ENCODE assay signal across 29 mouse cellular contexts in genomic region chr16:31737081-31737480, GRCm38 (mm10).
DNase-seq lines count a peak whose midpoint lies in the region; ATAC-seq and TF ChIP-seq lines count a peak whose summit lies in the region.
"Had no signal": no experiment of that assay in that cellular context is flagged by ENCODE, and none has a peak within 500 bp of the region (broad histone marks: within the 10 kb centered on the region; RNA-seq: fewer than 3 reads in every experiment).

No protein-coding gene starts in this region.

- no peaks in the 10 kb centered on the region for H3K9me3 ChIP-seq in kidney, embryonic 14.5 days (ENCODE audit: control insufficient read depth, low read length)
- no peaks in the 10 kb centered on the region for H3K9me3 ChIP-seq in midbrain, embryonic 11.5 days (ENCODE audit: control insufficient read depth, low read length)
- H3K9me3 ChIP-seq in midbrain, embryonic 16.5 days (replicated peaks; ENCODE audit: control insufficient read depth, low read length, poor library complexity, severe bottlenecking): no peaks in the 10 kb centered on the region
- H3K9me3 ChIP-seq: forebrain, embryonic 10.5 days; forebrain, embryonic 13.5 days; G1E; heart, embryonic 10.5 days; heart, embryonic 15.5 days had no signal

- TF ChIP-seq POLR2A in kidney, adult 2 months (IDR thresholded peaks at IDR 0.05; ENCODE audit: low read depth, low read length): no peak

- no peak overlapping the region for H3K4me3 ChIP-seq in gastrocnemius, adult 2 months
- H3K4me3 ChIP-seq in kidney, adult 2 months (ENCODE audit: insufficient read depth, low read depth, low read length): no peak overlapping the region
- H3K4me3 ChIP-seq in kidney, embryonic 14.5 days (ENCODE audit: low read length): no peak overlapping the region
- no peak overlapping the region for H3K4me3 ChIP-seq in midbrain, embryonic 11.5 days (ENCODE audit: low read depth, low read length)
- H3K4me3 ChIP-seq in midbrain, embryonic 16.5 days (ENCODE audit: low read depth, low read length): no peak overlapping the region
- H3K4me3 ChIP-seq: forebrain, embryonic 10.5 days; forebrain, embryonic 13.5 days; heart, adult 2 months; heart, embryonic 10.5 days; heart, embryonic 15.5 days had no signal

- ATAC-seq in kidney, embryonic 14.5 days (ENCODE audit: low FRiP score, low TSS enrichment): no peak
- ATAC-seq in midbrain, embryonic 11.5 days (ENCODE audit: low FRiP score): no peak
- ATAC-seq in midbrain, embryonic 16.5 days: no peak
- ATAC-seq: forebrain, embryonic 13.5 days; forebrain, embryonic 16.5 days; hindbrain, postnatal 0 days; inflammation-experienced regulatory T-cells, adult 6 months; Patski had no signal

- intact Hi-C loops in gastrocnemius, adult 2 months (cut with DNase I): no loop called here
- intact Hi-C loops in gastrocnemius, postnatal 14 days (cut with DNase I; ENCODE audit: low total_unique reads): no loop called here

- no peak for TF ChIP-seq CTCF in gastrocnemius, adult 2 months (IDR thresholded peaks at IDR 0.05)
- TF ChIP-seq CTCF in kidney, adult 2 months (conservative IDR thresholded peaks at IDR 0.05; ENCODE audit: insufficient read depth, insufficient read length, low read depth, low read length): no peak

- no peaks in the 10 kb centered on the region for H3K27me3 ChIP-seq in kidney, adult 2 months (replicated peaks; ENCODE audit: control insufficient read depth, insufficient read depth, low read length)
- H3K27me3 ChIP-seq in kidney, embryonic 14.5 days (ENCODE audit: control insufficient read depth, insufficient read depth, low read length): no peaks in the 10 kb centered on the region
- H3K27me3 ChIP-seq in midbrain, embryonic 11.5 days (ENCODE audit: control insufficient read depth, insufficient read depth, low read length): no peaks in the 10 kb centered on the region
- H3K27me3 ChIP-seq in midbrain, embryonic 16.5 days (ENCODE audit: control insufficient read depth, insufficient read depth, low read depth, low read length): no peaks in the 10 kb centered on the region
- H3K27me3 ChIP-seq: CH12.LX; forebrain, embryonic 13.5 days; heart, embryonic 15.5 days; Patski had no signal

- no peak overlapping the region for H3K4me2 ChIP-seq in kidney, embryonic 14.5 days (replicated peaks; ENCODE audit: low read depth, low read length)
- no peak overlapping the region for H3K4me2 ChIP-seq in midbrain, embryonic 11.5 days
- no peak overlapping the region for H3K4me2 ChIP-seq in midbrain, embryonic 16.5 days (ENCODE audit: low read length)
- H3K4me2 ChIP-seq: forebrain, embryonic 13.5 days; heart, embryonic 15.5 days; hindbrain, embryonic 14.5 days had no signal

- DNase-seq in gastrocnemius, adult 2 months: no peak
- no peak for DNase-seq in gastrocnemius, postnatal 14 days
- DNase-seq in kidney, adult 2 months: peak; percentile 62
- DNase-seq in kidney, postnatal 14 days: no peak
- DNase-seq in kidney, postnatal 10 days: peak; percentile 10
- DNase-seq in midbrain, embryonic 11.5 days (ENCODE audit: low spot score, missing footprints): peak; percentile 64
- DNase-seq: adrenal gland, adult 2 months; adrenal gland, postnatal 25 days; B cell, adult 2 months; cerebellum, adult 18-20 months; cerebellum, adult 9-10 months; cerebellum, postnatal 14 days; gastrocnemius, postnatal 25 days; heart, adult 2 months; heart, postnatal 10 days; heart, postnatal 36 days had no signal

- H3K4me1 ChIP-seq in kidney, adult 2 months (ENCODE audit: control insufficient read depth, insufficient read depth, low read length): peaks cover 7% of the 10 kb centered on the region; the same call in 1 of the 2 replicates
- H3K4me1 ChIP-seq in kidney, embryonic 14.5 days (ENCODE audit: control insufficient read depth, insufficient read depth, low read length): no peaks in the 10 kb centered on the region
- H3K4me1 ChIP-seq in midbrain, embryonic 11.5 days (ENCODE audit: control insufficient read depth, insufficient read depth, low read length): no peaks in the 10 kb centered on the region
- H3K4me1 ChIP-seq in midbrain, embryonic 16.5 days (ENCODE audit: control insufficient read depth, insufficient read depth, low read length): no peaks in the 10 kb centered on the region
- H3K4me1 ChIP-seq: forebrain, embryonic 13.5 days had no signal

- H3K9ac ChIP-seq in kidney, embryonic 14.5 days (ENCODE audit: low read depth, low read length): no peak overlapping the region
- H3K9ac ChIP-seq in midbrain, embryonic 11.5 days (ENCODE audit: low read length): no peak overlapping the region
- H3K9ac ChIP-seq in midbrain, embryonic 16.5 days (ENCODE audit: low read depth, low read length): no peak overlapping the region
- H3K9ac ChIP-seq: forebrain, embryonic 13.5 days; heart, embryonic 15.5 days; hindbrain, embryonic 14.5 days had no signal

- no peaks in the 10 kb centered on the region for H3K36me3 ChIP-seq in kidney, adult 2 months (ENCODE audit: control insufficient read depth, insufficient read depth, low read length)
- H3K36me3 ChIP-seq in kidney, embryonic 14.5 days (ENCODE audit: control insufficient read depth, insufficient read depth, low read length): no peaks in the 10 kb centered on the region
- H3K36me3 ChIP-seq in midbrain, embryonic 11.5 days (ENCODE audit: control insufficient read depth, insufficient read depth, low read length): no peaks in the 10 kb centered on the region
- no peaks in the 10 kb centered on the region for H3K36me3 ChIP-seq in midbrain, embryonic 16.5 days (ENCODE audit: control insufficient read depth, insufficient read depth, low read length)
- H3K36me3 ChIP-seq: heart, embryonic 15.5 days had no signal

- H3K27ac ChIP-seq in gastrocnemius, adult 2 months: peak overlapping the region; percentile 60
- H3K27ac ChIP-seq in kidney, adult 2 months (ENCODE audit: insufficient read depth, low read depth, low read length): no peak overlapping the region
- H3K27ac ChIP-seq in kidney, embryonic 14.5 days (ENCODE audit: low read depth, low read length): no peak overlapping the region
- H3K27ac ChIP-seq in midbrain, embryonic 11.5 days (ENCODE audit: low read depth, low read length): no peak overlapping the region
- H3K27ac ChIP-seq in midbrain, embryonic 16.5 days (ENCODE audit: low read length): no peak overlapping the region
- H3K27ac ChIP-seq: forebrain, embryonic 10.5 days; forebrain, embryonic 13.5 days; heart, embryonic 15.5 days; hindbrain, embryonic 14.5 days; hindbrain, postnatal 0 days had no signal

- 27% methylated on average over 4 of the region's 4 CpGs for WGBS in kidney, adult 2 months
- 80% methylated on average over 4 of the region's 4 CpGs for WGBS in kidney, embryonic 14.5 days
- 94% methylated on average over 4 of the region's 4 CpGs for WGBS in midbrain, embryonic 11.5 days
- WGBS in midbrain, embryonic 16.5 days: 94% methylated on average over 4 of the region's 4 CpGs

Comparison
In these comparisons a context has a peak if more than half of its experiments do, and no peak if none do; other contexts are left out.
1. DNase-seq: peak in kidney, adult 2 months (single experiment), kidney, postnatal 10 days (single experiment) and midbrain, embryonic 11.5 days (single experiment); none in gastrocnemius, adult 2 months (single experiment), gastrocnemius, postnatal 14 days (single experiment) and kidney, postnatal 14 days (single experiment).